8 mouse cellular contexts compared by ENCODE assay signal in genomic region chr3:135440221-135440620, GRCm38 (mm10). TPM values are rescaled to one million over a fixed set of nuclear protein-coding genes. Genes with fewer than 3 reads are reported as not detected.
DNase-seq lines count a peak whose midpoint lies in the region; ATAC-seq lines count a peak whose summit lies in the region.

No protein-coding gene starts in this region.

- no peaks in the 10 kb centered on the region for H3K27me3 ChIP-seq in hindbrain, embryonic 11.5 days (ENCODE audit: control insufficient read depth, insufficient read depth, low read length)

- H3K27ac ChIP-seq in hindbrain, embryonic 11.5 days (ENCODE audit: low read depth, low read length) = no peak overlapping the region

- peak; percentile 57 for ATAC-seq in erythroblast, adult 5-6 weeks (replicated peaks; ENCODE audit: low FRiP score, poor library complexity, severe bottlenecking)
- ATAC-seq in hindbrain, embryonic 11.5 days (ENCODE audit: low FRiP score) = no peak
- ATAC-seq in megakaryocyte-erythroid progenitor cell, adult 5-6 weeks (replicated peaks; ENCODE audit: low FRiP score, low TSS enrichment, poor library complexity, severe bottlenecking) = peak; percentile 14; the same call in 1 of the 2 replicates

- no peaks in the 10 kb centered on the region for H3K36me3 ChIP-seq in hindbrain, embryonic 11.5 days (ENCODE audit: control insufficient read depth, insufficient read depth, low read length)

- intact Hi-C loops in heart, postnatal 25 days (cut with DNase I) = no loop called here
- intact Hi-C loops in left cerebral cortex, postnatal 25 days (cut with DNase I) = no loop called here

- DNase-seq in heart, adult 11 months = peak; percentile 92
- DNase-seq in heart, postnatal 25 days (ENCODE audit: low spot score) = no peak
- DNase-seq in adrenal gland, adult (ENCODE audit: inconsistent age in 2 of 2, low spot score in 1 of 2) = peak; percentile 50 to 81
- peak; percentile 14 for DNase-seq in hindbrain, embryonic 11.5 days (ENCODE audit: low spot score)
- peak; percentile 21 to 28 for DNase-seq in left cerebral cortex, postnatal 25 days (ENCODE audit: low spot score in 2 of 2)
- peak; percentile 66 to 79 for DNase-seq in spleen, postnatal 4 days (ENCODE audit: low spot score in 2 of 2)

- H3K9ac ChIP-seq in hindbrain, embryonic 11.5 days (ENCODE audit: low read depth, low read length) = peak overlapping the region; percentile 87

- H3K4me2 ChIP-seq in hindbrain, embryonic 11.5 days (replicated peaks; ENCODE audit: low read depth, low read length) = peak overlapping the region; percentile 66

- 0 out of 2 replicates have a peak, but pooled peaks cover 2% of the 10 kb centered on the region for H3K4me1 ChIP-seq in hindbrain, embryonic 11.5 days (replicated peaks; ENCODE audit: control insufficient read depth, insufficient read depth, low read length)

- peak overlapping the region; percentile 96 for H3K4me3 ChIP-seq in hindbrain, embryonic 11.5 days (ENCODE audit: low read depth, low read length)

- WGBS in hindbrain, embryonic 11.5 days = 31% methylated on average over 7 of the region's 7 CpGs

- no peaks in the 10 kb centered on the region for H3K9me3 ChIP-seq in hindbrain, embryonic 11.5 days (ENCODE audit: control insufficient read depth, low read length)

RNA-seq across cellular contexts. Expression of gene Ube2d3, which starts 2.3 kb away (rescaled TPM):
- total RNA-seq in heart, postnatal 25 days (2021) = 100 to 1,000 TPM; 338 to 361 TPM
- total RNA-seq in erythroblast, adult 5-6 weeks (2015; ENCODE audit: low replicate concordance) = 298 and 352 TPM in 2 replicates
- 160 and 276 TPM in 2 replicates for total RNA-seq in erythroblast, adult 5-6 weeks (2017; ENCODE audit: low replicate concordance)
- polyA plus RNA-seq in hindbrain, embryonic 11.5 days (2014; fragmentation: Nextera tagmentation; extraction: Ambion mirVana) = 662 and 666 TPM in 2 replicates
- 100 to 1,000 TPM; 231 to 239 TPM for total RNA-seq in left cerebral cortex, postnatal 25 days (2021)
- 296 and 439 TPM in 2 replicates for total RNA-seq in megakaryocyte-erythroid progenitor cell, adult 5-6 weeks (2014; fragmentation: Nextera tagmentation)
- total RNA-seq in megakaryocyte-erythroid progenitor cell, adult 5-6 weeks (2017) = 697 and 1,018 TPM in 2 replicates

RNA-seq across cellular contexts. Expression of gene Cisd2, which starts 16.5 kb away (rescaled TPM):
- total RNA-seq in heart, postnatal 25 days (2021) = 10 to 100 TPM; 50.2 to 54.3 TPM
- 20.1 and 21.1 TPM in 2 replicates for total RNA-seq in erythroblast, adult 5-6 weeks (2015; ENCODE audit: low replicate concordance)
- total RNA-seq in erythroblast, adult 5-6 weeks (2017; ENCODE audit: low replicate concordance) = 9.6 and 13.4 TPM in 2 replicates
- 80.6 and 92.3 TPM in 2 replicates for polyA plus RNA-seq in hindbrain, embryonic 11.5 days (2014; fragmentation: Nextera tagmentation; extraction: Ambion mirVana)
- total RNA-seq in left cerebral cortex, postnatal 25 days (2021) = 10 to 100 TPM; 40.3 to 41.4 TPM
- 45.4 and 46.4 TPM in 2 replicates for total RNA-seq in megakaryocyte-erythroid progenitor cell, adult 5-6 weeks (2014; fragmentation: Nextera tagmentation)
- 41.5 and 44.2 TPM in 2 replicates for total RNA-seq in megakaryocyte-erythroid progenitor cell, adult 5-6 weeks (2017)

RNA-seq across cellular contexts. Expression of gene Manba, which starts 45.2 kb away (rescaled TPM):
- total RNA-seq in heart, postnatal 25 days (2021) = 10 to 100 TPM; 18.4 to 18.8 TPM
- total RNA-seq in erythroblast, adult 5-6 weeks (2015; ENCODE audit: low replicate concordance) = 3.1 and 4.6 TPM in 2 replicates
- total RNA-seq in erythroblast, adult 5-6 weeks (2017; ENCODE audit: low replicate concordance) = 7.2 and 8.9 TPM in 2 replicates
- polyA plus RNA-seq in hindbrain, embryonic 11.5 days (2014; fragmentation: Nextera tagmentation; extraction: Ambion mirVana) = 3.7 and 4.8 TPM in 2 replicates
- 1 to 10 TPM; 7.2 to 7.9 TPM for total RNA-seq in left cerebral cortex, postnatal 25 days (2021)
- 7.0 and 10.7 TPM in 2 replicates for total RNA-seq in megakaryocyte-erythroid progenitor cell, adult 5-6 weeks (2014; fragmentation: Nextera tagmentation)
- total RNA-seq in megakaryocyte-erythroid progenitor cell, adult 5-6 weeks (2017) = 16.4 and 22.3 TPM in 2 replicates
